Mouse (Mus musculus) myocyte (in vitro differentiated cells): Measurements from ENCODE around the gene Msrb3. TPM values are rescaled to one million over a fixed set of nuclear protein-coding genes. Genes with fewer than 3 reads are reported as not detected.

ENCODE experiments used
- H3K27me3 ChIP-seq: one replicate; pipeline ENCODE4 v1.6.1; 2011; ENCODE audit not compliant: control insufficient read depth, insufficient read depth, insufficient read length
- H3K36me3 ChIP-seq: one replicate; pipeline ENCODE4 v1.6.1; 2011; ENCODE audit not compliant: control insufficient read depth, insufficient read depth
- H3K4me2 ChIP-seq: one replicate; pipeline ENCODE4 v1.6.1; 2011; ENCODE audit warnings: low read depth, control low read depth
- H3K4me3 ChIP-seq: one replicate; pipeline ENCODE4 v1.5.1; 2011; ENCODE audit warnings: mild to moderate bottlenecking, control low read depth, moderate library complexity
- H3K79me2 ChIP-seq: one replicate; pipeline ENCODE4 v1.6.1; 2011; ENCODE audit not compliant: control insufficient read depth, insufficient read depth
- H3ac ChIP-seq: one replicate; pipeline ENCODE4 v1.6.1; 2011; ENCODE audit not compliant: control insufficient read depth, insufficient read length
- CEBPB ChIP-seq: IDR thresholded peaks from 2 replicates; pipeline ENCODE4 v1.6.1; 2011; ENCODE audit warnings: mild to moderate bottlenecking, moderate library complexity; ENCODE audit not compliant: poor library complexity, insufficient read depth, severe bottlenecking
- E2F4 ChIP-seq: IDR thresholded peaks from one replicate; pipeline ENCODE4 v1.6.1; 2011; ENCODE audit warnings: mild to moderate bottlenecking, control low read depth, moderate library complexity; ENCODE audit not compliant: insufficient read depth
- MAX ChIP-seq: IDR thresholded peaks from one replicate; pipeline ENCODE4 v1.6.1; 2011; ENCODE audit warnings: low read depth, mild to moderate bottlenecking, control low read depth
- MYOD1 ChIP-seq, 3 experiments: IDR thresholded peaks; one replicate each; pipeline ENCODE4 v1.6.1; 2011; ENCODE audit warnings: control low read depth in 2 of 3, low read depth in 2 of 3, mild to moderate bottlenecking in 2 of 3, moderate library complexity in 1 of 3; ENCODE audit not compliant: insufficient read length in 2 of 3, control insufficient read depth in 1 of 3
- MYOG ChIP-seq, 3 experiments: IDR thresholded peaks; one replicate each; pipeline ENCODE4 v1.6.1; 2011; ENCODE audit warnings: control low read depth in 2 of 3, low read depth in 2 of 3, mild to moderate bottlenecking in 2 of 3; ENCODE audit not compliant: insufficient read length in 2 of 3, control insufficient read depth in 1 of 3, insufficient read depth in 1 of 3
- POLR2A ChIP-seq: IDR thresholded peaks from one replicate; pipeline ENCODE4 v1.6.1; 2011; ENCODE audit warnings: low read depth, mild to moderate bottlenecking, control low read depth, moderate library complexity; ENCODE audit not compliant: insufficient read length
- POLR2AphosphoS2 ChIP-seq: IDR thresholded peaks from one replicate; pipeline ENCODE4 v1.6.1; 2011; ENCODE audit warnings: low read depth, control low read depth; ENCODE audit not compliant: insufficient read length
- REST ChIP-seq: IDR thresholded peaks from one replicate; pipeline ENCODE4 v1.6.1; 2011; ENCODE audit warnings: mild to moderate bottlenecking, control low read depth, moderate library complexity; ENCODE audit not compliant: insufficient read depth, insufficient read length
- SRF ChIP-seq: IDR thresholded peaks from one replicate; pipeline ENCODE4 v1.6.1; 2011; ENCODE audit warnings: low read depth; ENCODE audit not compliant: control insufficient read depth, insufficient read length
- TCF12 ChIP-seq: IDR thresholded peaks from one replicate; pipeline ENCODE4 v1.6.1; 2011; ENCODE audit warnings: mild to moderate bottlenecking, control low read depth; ENCODE audit not compliant: poor library complexity, insufficient read depth, severe bottlenecking
- TCF3 ChIP-seq: IDR thresholded peaks from one replicate; pipeline ENCODE4 v1.6.1; 2011; ENCODE audit warnings: low read depth, control low read depth; ENCODE audit not compliant: insufficient read length
- USF1 ChIP-seq: IDR thresholded peaks from one replicate; pipeline ENCODE4 v1.6.1; 2011; ENCODE audit warnings: low read depth, mild to moderate bottlenecking, control low read depth, moderate library complexity
- polyA plus RNA-seq: library from polyadenylated mRNA; unstranded; fragments of >200 nt; fragmentation: generic; extraction: Trizol; gene quantifications from one replicate; pipeline ENCODE4 v1.2.1, GENCODE M21; 2012; ENCODE audit warnings: missing spikeins

Msrb3 gene
- polyA plus RNA-seq, 1 experiment, result 8.5 TPM

GRCm38 (mm10) chr10:120791438-120791837, 107.5 kb downstream of the Msrb3 start:
- H3K4me3 ChIP-seq, result no peak overlapping the region
- no peak overlapping the region for H3ac ChIP-seq
- TF ChIP-seq POLR2A (no peak), MYOG (IDR thresholded peaks at IDR 0.05; ENCODE audit: control insufficient read depth in 1 of 3, insufficient read depth in 1 of 3, insufficient read length in 2 of 3, low read depth in 2 of 3) (no peak), CEBPB (no peak), REST (no peak), USF1 (no peak), MYOD1 (IDR thresholded peaks at IDR 0.05; ENCODE audit: control insufficient read depth in 1 of 3, insufficient read length in 2 of 3, low read depth in 2 of 3) (no peak), POLR2AphosphoS2 (no peak), TCF12 (no peak), SRF (no peak), TCF3 (no peak), MAX (no peak), E2F4 (no peak)
- H3K27me3 ChIP-seq, result no peaks in the 10 kb centered on the region
- peaks cover 8% of the 10 kb centered on the region for H3K36me3 ChIP-seq
- no peak overlapping the region for H3K4me2 ChIP-seq
- no peaks in the 10 kb centered on the region for H3K79me2 ChIP-seq

GRCm38 (mm10) chr10:120787202-120787601, 111.7 kb downstream of the Msrb3 start:
- TF ChIP-seq TCF12 (no peak), USF1 (no peak), MAX (no peak), TCF3 (no peak), E2F4 (no peak), MYOG (IDR thresholded peaks at IDR 0.05; ENCODE audit: control insufficient read depth in 1 of 3, insufficient read depth in 1 of 3, insufficient read length in 2 of 3, low read depth in 2 of 3) (no peak), REST (no peak), CEBPB (no peak), SRF (no peak), POLR2A (no peak), MYOD1 (IDR thresholded peaks at IDR 0.05; ENCODE audit: control insufficient read depth in 1 of 3, insufficient read length in 2 of 3, low read depth in 2 of 3) (no peak), POLR2AphosphoS2 (no peak)
- Histone ChIP-seq H3K27me3 (no peaks in the 10 kb centered on the region), H3K4me3 (no peak overlapping the region), H3K4me2 (no peak overlapping the region), H3K36me3 (peaks cover 13% of the 10 kb centered on the region), H3ac (no peak overlapping the region), H3K79me2 (no peaks in the 10 kb centered on the region)

DNA sequence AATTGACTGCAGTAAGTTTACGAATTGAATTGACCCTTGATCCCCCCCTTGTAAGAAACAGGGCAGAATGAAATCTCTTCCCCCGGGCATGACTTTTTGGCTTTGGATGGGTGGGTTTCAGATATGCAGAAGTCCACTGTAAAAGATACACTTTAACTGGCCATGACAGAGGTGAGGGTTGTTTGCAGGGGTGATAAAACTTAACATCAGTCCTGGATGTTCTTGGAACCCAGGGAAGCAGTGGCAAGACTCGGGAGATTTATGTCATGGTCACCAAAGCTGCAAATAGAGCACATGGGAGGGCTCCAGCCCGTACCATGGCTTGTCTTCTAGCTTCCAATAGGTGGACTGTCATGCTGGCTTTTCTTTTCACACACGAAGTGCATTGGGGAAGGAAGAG, 114.4 kb downstream of the Msrb3 start:
- no peak overlapping the region for H3K4me3 ChIP-seq
- H3K27me3 ChIP-seq, result no peaks in the 10 kb centered on the region
- H3K79me2 ChIP-seq, result no peaks in the 10 kb centered on the region
- no peak overlapping the region for H3ac ChIP-seq
- no peak overlapping the region for H3K4me2 ChIP-seq
- TF ChIP-seq REST, result no peak
- no peak for TF ChIP-seq MYOD1 (IDR thresholded peaks at IDR 0.05; ENCODE audit: control insufficient read depth in 1 of 3, insufficient read length in 2 of 3, low read depth in 2 of 3)
- TF ChIP-seq POLR2AphosphoS2, result no peak
- no peak for TF ChIP-seq CEBPB
- TF ChIP-seq E2F4, result no peak
- peaks cover 13% of the 10 kb centered on the region for H3K36me3 ChIP-seq

GRCm38 (mm10) chr10:120783393-120783792, 115.5 kb downstream of the Msrb3 start:
- Histone ChIP-seq H3K36me3 (peaks cover 13% of the 10 kb centered on the region), H3ac (no peak overlapping the region), H3K27me3 (no peaks in the 10 kb centered on the region), H3K4me2 (no peak overlapping the region), H3K4me3 (no peak overlapping the region), H3K79me2 (no peaks in the 10 kb centered on the region)
- TF ChIP-seq USF1 (no peak), REST (no peak), SRF (no peak), TCF12 (no peak), E2F4 (no peak), CEBPB (no peak), MAX (no peak), POLR2AphosphoS2 (no peak), MYOD1 (IDR thresholded peaks at IDR 0.05; ENCODE audit: control insufficient read depth in 1 of 3, insufficient read length in 2 of 3, low read depth in 2 of 3) (no peak), MYOG (IDR thresholded peaks at IDR 0.05; ENCODE audit: control insufficient read depth in 1 of 3, insufficient read depth in 1 of 3, insufficient read length in 2 of 3, low read depth in 2 of 3) (no peak), TCF3 (no peak), POLR2A (no peak)

- Histone ChIP-seq H3K4me2 (no peak overlapping the region), H3ac (no peak overlapping the region), H3K4me3 (no peak overlapping the region), H3K36me3 (no peaks in the 10 kb centered on the region), H3K27me3 (no peaks in the 10 kb centered on the region), H3K79me2 (no peaks in the 10 kb centered on the region)
- no peak for TF ChIP-seq E2F4
- no peak for TF ChIP-seq TCF3
- no peak for TF ChIP-seq REST
- no peak for TF ChIP-seq USF1
- TF ChIP-seq POLR2A, result no peak
- TF ChIP-seq MAX, result no peak
- TF ChIP-seq POLR2AphosphoS2, result no peak
- TF ChIP-seq MYOG (IDR thresholded peaks at IDR 0.05; ENCODE audit: control insufficient read depth in 1 of 3, insufficient read depth in 1 of 3, insufficient read length in 2 of 3, low read depth in 2 of 3), result no peak
These were observed 121.4 kb downstream of the Msrb3 start for GRCm38 (mm10) chr10:120777499-120777898.
